Mouse (Mus musculus): ENCODE results near the gene Zfp869. TPM values are rescaled to one million over a fixed set of nuclear protein-coding genes. Genes with fewer than 3 reads are reported as not detected.
A peak's percentile ranks its signal among the peaks of the same experiment; 100 is the strongest.
"Not testable (repeated sequence)": the region's sequence is repeated elsewhere in the genome, so short reads cannot be mapped to it uniquely, and the experiment has no call there.

The Zfp869 gene
- 10 to 100 TPM; 14.1 to 15.5 TPM for total RNA-seq (2021)

- intact Hi-C loops (cut with DNase I); DNase-seq: not testable (repeated sequence)
Observed at GRCm38 (mm10) chr8:69710624-69711023, at the start of gene Zfp869. Gene Zfp869, minus strand, starts transcription at chr8:69710724.

- no peak for DNase-seq
- intact Hi-C loops (cut with DNase I), result no loop called here
Observed at GRCm38 (mm10) chr8:69758316-69758715, 47.8 kb upstream of the Zfp869 start.

- DNase-seq, result no peak
- intact Hi-C loops (cut with DNase I), result no loop called here
Observed at GRCm38 (mm10) chr8:69752437-69752836, 41.9 kb upstream of the Zfp869 start.

- intact Hi-C loops (cut with DNase I), result loop anchor here (2.0 kb wide), 2 partner anchors 19 to 33 kb away; no protein-coding TSS in a partner anchor
- peak; percentile 97 for DNase-seq
Observed at GRCm38 (mm10) chr8:69749544-69750454, 39.3 kb upstream of the Zfp869 start, which contains the start of gene Zfp963. Gene Zfp963, minus strand, starts transcription at chr8:69749970.

- no peak for DNase-seq
- intact Hi-C loops (cut with DNase I), result no loop called here
Observed at GRCm38 (mm10) chr8:69741231-69741630, 30.7 kb upstream of the Zfp869 start.

- DNase-seq, result no peak
- intact Hi-C loops (cut with DNase I), result no loop called here
Observed at GRCm38 (mm10) chr8:69740763-69741162, 30.2 kb upstream of the Zfp869 start.

- no peak for DNase-seq
- intact Hi-C loops (cut with DNase I), result no loop called here
Observed at GRCm38 (mm10) chr8:69735495-69735894, 25.0 kb upstream of the Zfp869 start.

GRCm38 (mm10) chr8:69717232-69717580 is 6.7 kb upstream of the Zfp869 start:
- no peak for DNase-seq
- intact Hi-C loops (cut with DNase I), result loop anchor here (2.0 to 5.0 kb wide), 2 partner anchors 32 to 60 kb away; partner anchors contain the start of gene Zfp963

GRCm38 (mm10) chr8:69716403-69717231 is 6.1 kb upstream of the Zfp869 start:
- intact Hi-C loops (cut with DNase I), result loop anchor here (1.0 to 5.0 kb wide), 4 partner anchors 32 to 91 kb away; partner anchors contain the start of genes Atp13a1, Zfp866, Zfp868 and Zfp963
- peak; percentile 96 to 97 for DNase-seq

GRCm38 (mm10) chr8:69715366-69715765 is 4.8 kb upstream of the Zfp869 start:
- intact Hi-C loops (cut with DNase I), result loop anchor here (5.0 kb wide), 1 partner anchor 58 kb away; no protein-coding TSS in a partner anchor
- no peak for DNase-seq

GRCm38 (mm10) chr8:69713516-69713915 is 3.0 kb upstream of the Zfp869 start:
- intact Hi-C loops (cut with DNase I), result no loop called here
- DNase-seq, result no peak

- no peak for DNase-seq
- intact Hi-C loops (cut with DNase I), result no loop called here
Observed at GRCm38 (mm10) chr8:69701810-69702209, 8.7 kb downstream of the Zfp869 start.

GRCm38 (mm10) chr8:69665051-69665450 is 45.5 kb downstream of the Zfp869 start:
- DNase-seq; intact Hi-C loops (cut with DNase I): not testable (repeated sequence)

GRCm38 (mm10) chr8:69661294-69661693 is 49.2 kb downstream of the Zfp869 start:
- intact Hi-C loops (cut with DNase I), result no loop called here
- DNase-seq, result no peak

Other genes with a start within 250 kb of the Zfp869 start
- not detected for gene Gm7697, start 187.7 kb downstream of the Zfp869 start, total RNA-seq (2021)
- gene Zfp868, start 85.2 kb downstream of the Zfp869 start, total RNA-seq (2021), result 10 to 100 TPM; 10.2 to 10.7 TPM
- gene Zfp964, start 56.2 kb downstream of the Zfp869 start, total RNA-seq (2021), result 1 to 10 TPM; 1.2 to 1.8 TPM
- gene Zfp963, start 39.2 kb upstream of the Zfp869 start, total RNA-seq (2021), result 1 to 10 TPM; 2.9 to 3.2 TPM
- 1 to 10 TPM; 4.5 to 5.4 TPM for gene Gm20422, start 64.2 kb upstream of the Zfp869 start, total RNA-seq (2021)
- gene Atp13a1, start 80.4 kb upstream of the Zfp869 start, total RNA-seq (2021), result 10 to 100 TPM; 20.7 TPM
- gene Zfp866, start 80.5 kb upstream of the Zfp869 start, total RNA-seq (2021), result 10 to 100 TPM; 16.5 to 21.2 TPM
- gene Gmip, start 98.0 kb upstream of the Zfp869 start, total RNA-seq (2021), result 1 to 10 TPM; 6.4 to 8.6 TPM
- gene Lpar2, start 111.7 kb upstream of the Zfp869 start, total RNA-seq (2021), result under 1 TPM; 0.55 to 0.57 TPM
- gene Pbx4, start 121.8 kb upstream of the Zfp869 start, total RNA-seq (2021), result 1 to 10 TPM in 1 of 2 experiments, under 1 TPM in 1; 0.65 to 1.2 TPM
- gene Cilp2, start 177.0 kb upstream of the Zfp869 start, total RNA-seq (2021), result 1 to 10 TPM; 1.2 to 1.3 TPM
- gene Tssk6, start 191.5 kb upstream of the Zfp869 start, total RNA-seq (2021), result under 1 TPM; 0.25 to 0.31 TPM
- gene Ndufa13, start 191.8 kb upstream of the Zfp869 start, total RNA-seq (2021), result 100 to 1,000 TPM; 376 to 397 TPM
- gene Yjefn3, start 192.0 kb upstream of the Zfp869 start, total RNA-seq (2021), result 10 to 100 TPM in 1 of 2 experiments, 1 to 10 TPM in 1; 9.1 to 10.1 TPM